Mouse (Mus musculus): Measurements from ENCODE around the gene Sumo2. TPM values are rescaled to one million over a fixed set of nuclear protein-coding genes. Genes with fewer than 3 reads are reported as not detected.
"Not testable (repeated sequence)": the region's sequence is repeated elsewhere in the genome, so short reads cannot be mapped to it uniquely, and the experiment has no call there.

The Sumo2 gene
- polyA plus RNA-seq, 1 experiment from 2014 or later = 712 TPM

DNA sequence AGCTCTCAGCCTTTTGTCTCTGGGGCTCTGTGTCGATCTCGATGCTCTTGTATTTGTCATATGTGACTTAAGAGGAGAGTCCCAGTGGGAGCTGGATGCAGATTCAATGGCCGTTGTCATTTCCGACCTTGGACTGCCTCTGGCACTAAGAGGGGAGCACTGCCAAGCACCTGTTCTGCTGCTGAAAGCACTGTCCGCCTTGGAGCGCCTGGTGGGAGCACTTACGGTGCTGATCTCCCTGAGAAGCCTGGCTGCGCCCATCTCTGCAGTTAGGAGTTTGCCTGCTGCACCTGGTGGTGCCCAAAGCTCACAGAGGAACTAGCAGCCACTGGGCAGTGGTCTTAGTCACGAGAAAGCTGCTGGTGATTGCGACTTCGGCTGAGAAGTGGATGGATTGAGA is 52.8 kb downstream of the Sumo2 start:
- no peaks in the 10 kb centered on the region for H3K36me3 ChIP-seq (ENCODE audit: control insufficient read depth, insufficient read depth, low read length)
- no peaks in the 10 kb centered on the region for H3K27me3 ChIP-seq (ENCODE audit: control insufficient read depth, insufficient read depth, low read length)
- no peak for ATAC-seq (replicated peaks; ENCODE audit: insufficient number of reproducible peaks, low FRiP score, low TSS enrichment)
- no peaks in the 10 kb centered on the region for H3K9me3 ChIP-seq (replicated peaks; ENCODE audit: control insufficient read depth, low read length)
- H3K4me1 ChIP-seq (ENCODE audit: control insufficient read depth, insufficient read depth, low read length) = peaks cover 6% of the 10 kb centered on the region
- H3K27ac ChIP-seq (ENCODE audit: low read depth, low read length) = no peak overlapping the region
- no peak overlapping the region for H3K9ac ChIP-seq (ENCODE audit: low read depth, low read length)
- no peak overlapping the region for H3K4me3 ChIP-seq (ENCODE audit: low read depth, low read length)
- H3K4me2 ChIP-seq = no peak overlapping the region
- 68% methylated on average over 11 of the region's 11 CpGs for WGBS (ENCODE audit: insufficient replicate concordance)

- no peak overlapping the region for H3K27ac ChIP-seq (ENCODE audit: low read depth, low read length)
- H3K4me3 ChIP-seq (ENCODE audit: low read depth, low read length) = no peak overlapping the region
- no peaks in the 10 kb centered on the region for H3K27me3 ChIP-seq (ENCODE audit: control insufficient read depth, insufficient read depth, low read length)
- no peaks in the 10 kb centered on the region for H3K9me3 ChIP-seq (replicated peaks; ENCODE audit: control insufficient read depth, low read length)
- no peak overlapping the region for H3K4me2 ChIP-seq
- 70% methylated on average over 6 of the region's 6 CpGs for WGBS (ENCODE audit: insufficient replicate concordance)
- no peaks in the 10 kb centered on the region for H3K36me3 ChIP-seq (ENCODE audit: control insufficient read depth, insufficient read depth, low read length)
- no peak for ATAC-seq (replicated peaks; ENCODE audit: insufficient number of reproducible peaks, low FRiP score, low TSS enrichment)
- peaks cover 7% of the 10 kb centered on the region for H3K4me1 ChIP-seq (ENCODE audit: control insufficient read depth, insufficient read depth, low read length)
- no peak overlapping the region for H3K9ac ChIP-seq (ENCODE audit: low read depth, low read length)
These were observed 54.4 kb downstream of the Sumo2 start for GRCm38 (mm10) chr11:115481553-115482259.

- no peaks in the 10 kb centered on the region for H3K9me3 ChIP-seq (replicated peaks; ENCODE audit: control insufficient read depth, low read length)
- H3K36me3 ChIP-seq (ENCODE audit: control insufficient read depth, insufficient read depth, low read length) = no peaks in the 10 kb centered on the region; the same call in 1 of the 2 replicates
- H3K9ac ChIP-seq (ENCODE audit: low read depth, low read length) = no peak overlapping the region
- H3K4me1 ChIP-seq (ENCODE audit: control insufficient read depth, insufficient read depth, low read length) = peaks cover 23% of the 10 kb centered on the region
- no peak for ATAC-seq (replicated peaks; ENCODE audit: insufficient number of reproducible peaks, low FRiP score, low TSS enrichment)
- no peak overlapping the region for H3K4me2 ChIP-seq
- H3K27me3 ChIP-seq (ENCODE audit: control insufficient read depth, insufficient read depth, low read length) = no peaks in the 10 kb centered on the region
- 82% methylated on average over 9 of the region's 9 CpGs for WGBS (ENCODE audit: insufficient replicate concordance)
- no peak overlapping the region for H3K4me3 ChIP-seq (ENCODE audit: low read depth, low read length)
- H3K27ac ChIP-seq (ENCODE audit: low read depth, low read length) = no peak overlapping the region
These were observed 57.7 kb downstream of the Sumo2 start for GRCm38 (mm10) chr11:115478296-115478938.

GRCm38 (mm10) chr11:115477388-115477787 is 58.7 kb downstream of the Sumo2 start:
- not testable (repeated sequence) for H3K27ac ChIP-seq (ENCODE audit: low read depth, low read length); H3K9ac ChIP-seq (ENCODE audit: low read depth, low read length); H3K27me3 ChIP-seq (ENCODE audit: control insufficient read depth, insufficient read depth, low read length); H3K36me3 ChIP-seq (ENCODE audit: control insufficient read depth, insufficient read depth, low read length); H3K4me2 ChIP-seq; ATAC-seq (replicated peaks; ENCODE audit: insufficient number of reproducible peaks, low FRiP score, low TSS enrichment); H3K9me3 ChIP-seq (replicated peaks; ENCODE audit: control insufficient read depth, low read length); H3K4me3 ChIP-seq (ENCODE audit: low read depth, low read length)
- H3K4me1 ChIP-seq (ENCODE audit: control insufficient read depth, insufficient read depth, low read length) = peaks cover 31% of the 10 kb centered on the region
- WGBS (ENCODE audit: insufficient replicate concordance) = 75% methylated on average over 7 of the region's 7 CpGs

DNA sequence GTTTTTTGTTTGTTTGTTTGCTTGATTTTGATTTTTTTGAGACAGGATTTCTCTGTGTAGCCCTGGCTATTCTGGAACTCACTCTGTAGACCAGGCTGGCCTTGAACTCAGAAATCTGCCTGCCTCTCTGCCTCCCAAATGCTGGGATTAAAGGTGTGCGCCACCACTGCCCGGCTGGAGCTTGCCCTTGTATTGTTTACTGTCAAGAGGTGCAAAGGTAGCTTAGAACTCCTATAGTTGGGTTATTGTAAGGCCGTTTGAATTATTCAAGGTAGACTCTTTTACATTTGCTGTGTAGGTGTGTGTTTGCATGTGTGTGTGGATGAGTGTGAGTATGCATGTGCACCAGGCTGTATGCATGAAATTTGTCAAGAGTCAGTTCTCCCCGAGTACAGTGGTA is 59.4 kb downstream of the Sumo2 start:
- not testable (repeated sequence) for H3K9me3 ChIP-seq (replicated peaks; ENCODE audit: control insufficient read depth, low read length); H3K36me3 ChIP-seq (ENCODE audit: control insufficient read depth, insufficient read depth, low read length); H3K27me3 ChIP-seq (ENCODE audit: control insufficient read depth, insufficient read depth, low read length); H3K27ac ChIP-seq (ENCODE audit: low read depth, low read length); ATAC-seq (replicated peaks; ENCODE audit: insufficient number of reproducible peaks, low FRiP score, low TSS enrichment)
- H3K4me1 ChIP-seq (ENCODE audit: control insufficient read depth, insufficient read depth, low read length) = peaks cover 31% of the 10 kb centered on the region
- peak overlapping the region; percentile 98; the same call in 1 of the 2 replicates for H3K4me2 ChIP-seq
- 77% methylated on average over 4 of the region's 4 CpGs for WGBS (ENCODE audit: insufficient replicate concordance)
- peak overlapping the region; percentile 92; the same call in 1 of the 2 replicates for H3K4me3 ChIP-seq (ENCODE audit: low read depth, low read length)
- H3K9ac ChIP-seq (ENCODE audit: low read depth, low read length) = peak overlapping the region; percentile 87; the same call in 1 of the 2 replicates

GRCm38 (mm10) chr11:115475758-115476237 is 60.3 kb downstream of the Sumo2 start:
- Histone ChIP-seq H3K4me1 (ENCODE audit: control insufficient read depth, insufficient read depth, low read length) (peaks cover 31% of the 10 kb centered on the region), H3K27ac (ENCODE audit: low read depth, low read length) (peak overlapping the region; percentile 15; the same call in 1 of the 2 replicates)
- ATAC-seq (replicated peaks; ENCODE audit: insufficient number of reproducible peaks, low FRiP score, low TSS enrichment) = 0 out of 2 replicates have a peak, but pooled peaks have one; percentile 4

GRCm38 (mm10) chr11:115475025-115475757 is 60.9 kb downstream of the Sumo2 start, which contains the start of gene Armc7:
TSS of gene Armc7 (plus strand) at chr11:115475667.
- peak within 1 kb of the TSS; percentile 92 for H3K4me3 ChIP-seq (ENCODE audit: low read depth, low read length)
- no peaks in the 10 kb centered on the region; the same call in 1 of the 2 replicates for H3K36me3 ChIP-seq (ENCODE audit: control insufficient read depth, insufficient read depth, low read length)
- peaks cover 31% of the 10 kb centered on the region for H3K4me1 ChIP-seq (ENCODE audit: control insufficient read depth, insufficient read depth, low read length)
- WGBS (ENCODE audit: insufficient replicate concordance) = 1% methylated on average over 26 of the region's 26 CpGs
- peak within 1 kb of the TSS; percentile 87 for H3K9ac ChIP-seq (ENCODE audit: low read depth, low read length)
- peak within 1 kb of the TSS; percentile 98 for H3K4me2 ChIP-seq
- H3K27ac ChIP-seq (ENCODE audit: low read depth, low read length) = peak within 1 kb of the TSS; percentile 84
- ATAC-seq (replicated peaks; ENCODE audit: insufficient number of reproducible peaks, low FRiP score, low TSS enrichment) = peak; percentile 92
- H3K27me3 ChIP-seq (ENCODE audit: control insufficient read depth, insufficient read depth, low read length) = no peaks in the 10 kb centered on the region
- no peaks in the 10 kb centered on the region for H3K9me3 ChIP-seq (replicated peaks; ENCODE audit: control insufficient read depth, low read length)

More at GRCm38 (mm10) chr11:115475758-115476237, 60.3 kb downstream of the Sumo2 start:
- Histone ChIP-seq H3K27me3 (ENCODE audit: control insufficient read depth, insufficient read depth, low read length) (no peaks in the 10 kb centered on the region), H3K4me2 (peak overlapping the region; percentile 98), H3K36me3 (ENCODE audit: control insufficient read depth, insufficient read depth, low read length) (no peaks in the 10 kb centered on the region; the same call in 1 of the 2 replicates), H3K4me3 (ENCODE audit: low read depth, low read length) (peak overlapping the region; percentile 92), H3K9me3 (replicated peaks; ENCODE audit: control insufficient read depth, low read length) (no peaks in the 10 kb centered on the region), H3K9ac (ENCODE audit: low read depth, low read length) (peak overlapping the region; percentile 87)
- WGBS (ENCODE audit: insufficient replicate concordance) = 5% methylated on average over 28 of the region's 28 CpGs

DNA sequence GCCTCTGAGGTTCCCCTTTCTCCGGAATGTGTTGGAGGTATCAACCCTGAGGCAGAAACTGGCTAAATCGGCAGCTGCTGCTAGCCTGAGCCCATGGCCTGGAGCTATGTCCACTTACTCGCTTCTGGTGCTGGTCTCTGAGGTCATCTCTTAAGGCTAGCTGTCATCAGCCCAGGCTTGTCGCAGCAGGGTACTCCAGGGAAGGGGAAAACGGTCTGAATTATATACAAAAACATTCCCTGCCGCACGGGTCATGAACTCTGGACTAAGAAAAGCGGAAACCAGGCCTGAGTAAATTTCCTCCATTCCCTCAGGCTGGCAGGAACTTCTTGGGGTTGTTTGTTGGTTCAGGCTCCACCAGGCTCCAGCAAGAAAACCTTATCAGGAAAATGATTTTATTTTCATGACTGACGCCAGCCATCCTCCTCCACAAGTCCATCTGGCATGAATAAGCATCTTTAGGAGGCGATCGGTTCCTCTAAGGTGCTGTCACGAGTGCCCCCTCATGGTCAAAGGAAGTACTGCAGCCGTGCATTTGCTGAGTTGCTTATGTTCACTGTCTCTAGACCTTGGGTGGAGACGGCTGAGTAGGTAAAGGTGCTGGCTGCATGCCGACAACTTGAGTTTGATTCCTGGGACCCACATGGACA is 62.3 kb downstream of the Sumo2 start:
- Histone ChIP-seq H3K9me3 (replicated peaks; ENCODE audit: control insufficient read depth, low read length) (no peaks in the 10 kb centered on the region), H3K27ac (ENCODE audit: low read depth, low read length) (peak overlapping the region; percentile 79), H3K4me2 (peak overlapping the region; percentile 38), H3K4me3 (ENCODE audit: low read depth, low read length) (no peak overlapping the region), H3K27me3 (ENCODE audit: control insufficient read depth, insufficient read depth, low read length) (no peaks in the 10 kb centered on the region), H3K9ac (ENCODE audit: low read depth, low read length) (0 out of 2 replicates have a peak overlapping the region, but pooled peaks have one; percentile 34), H3K36me3 (ENCODE audit: control insufficient read depth, insufficient read depth, low read length) (no peaks in the 10 kb centered on the region; the same call in 1 of the 2 replicates), H3K4me1 (ENCODE audit: control insufficient read depth, insufficient read depth, low read length) (peaks cover 31% of the 10 kb centered on the region)
- WGBS (ENCODE audit: insufficient replicate concordance) = 16% methylated on average over 15 of the region's 15 CpGs
- ATAC-seq (replicated peaks; ENCODE audit: insufficient number of reproducible peaks, low FRiP score, low TSS enrichment) = peak; percentile 37

Measured in heart, embryonic 11.5 days (tissue).